Mouse (Mus musculus): ENCODE measurements around the gene Akt3. TPM values are rescaled to one million over a fixed set of nuclear protein-coding genes. Genes with fewer than 3 reads are reported as not detected.

Gene Akt3
- polyA plus RNA-seq, 2 experiments: 7.2 to 14.5 TPM

DNA sequence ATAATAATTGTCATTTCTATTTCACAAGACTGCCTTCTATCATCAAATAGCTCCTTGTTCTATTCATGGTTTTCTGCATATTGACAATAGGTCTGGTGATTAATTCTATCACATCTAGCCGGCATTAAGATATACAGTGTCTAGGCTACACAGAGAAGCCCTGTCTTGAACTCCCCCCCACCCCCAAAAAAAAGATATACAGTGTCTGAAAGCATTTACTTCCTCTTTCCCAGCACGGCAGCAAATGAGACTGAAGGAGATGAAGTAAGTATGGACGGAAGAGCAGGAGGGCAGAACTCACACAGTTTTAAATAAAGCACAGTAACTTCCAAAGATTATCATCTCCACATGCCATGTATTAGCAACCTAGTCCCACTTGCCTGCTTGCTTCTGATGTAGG, 168.5 kb downstream of the Akt3 start:
- no peak for TF ChIP-seq POLR2A (IDR thresholded peaks at IDR 0.05; ENCODE audit: borderline replicate concordance, extremely low read depth, insufficient read depth, insufficient read length)
- H3K27me3 ChIP-seq (ENCODE audit: control insufficient read depth, insufficient read depth, low read length): no peaks in the 10 kb centered on the region
- H3K36me3 ChIP-seq (ENCODE audit: control insufficient read depth, insufficient read depth, low read length): no peaks in the 10 kb centered on the region
- H3K4me1 ChIP-seq (ENCODE audit: control insufficient read depth, insufficient read depth, low read length): no peaks in the 10 kb centered on the region
- DNase-seq (ENCODE audit: low spot score) (no peak), ATAC-seq (ENCODE audit: low FRiP score, low read depth) (no peak)
- H3K4me3 ChIP-seq (replicated peaks; ENCODE audit: low read length): no peak overlapping the region
- no peak overlapping the region for H3K4me2 ChIP-seq (replicated peaks; ENCODE audit: low read depth, low read length, severe bottlenecking)
- 74% methylated on average over 3 of the region's 3 CpGs for WGBS
- H3K27ac ChIP-seq (replicated peaks; ENCODE audit: low read depth, low read length): no peak overlapping the region
- no peak overlapping the region for H3K9ac ChIP-seq (ENCODE audit: low read depth, low read length, severe bottlenecking)
- 0 out of 2 replicates have a peak, but pooled peaks cover 5% of the 10 kb centered on the region for H3K9me3 ChIP-seq (ENCODE audit: control insufficient read depth, low read length)

- ATAC-seq (ENCODE audit: low FRiP score, low read depth): no peak
- no peak for TF ChIP-seq POLR2A (IDR thresholded peaks at IDR 0.05; ENCODE audit: borderline replicate concordance, extremely low read depth, insufficient read depth, insufficient read length)
- Histone ChIP-seq H3K27me3 (ENCODE audit: control insufficient read depth, insufficient read depth, low read length) (no peaks in the 10 kb centered on the region), H3K4me2 (replicated peaks; ENCODE audit: low read depth, low read length, severe bottlenecking) (no peak overlapping the region), H3K4me3 (replicated peaks; ENCODE audit: low read length) (no peak overlapping the region), H3K9ac (ENCODE audit: low read depth, low read length, severe bottlenecking) (no peak overlapping the region), H3K27ac (replicated peaks; ENCODE audit: low read depth, low read length) (no peak overlapping the region), H3K36me3 (ENCODE audit: control insufficient read depth, insufficient read depth, low read length) (no peaks in the 10 kb centered on the region), H3K9me3 (ENCODE audit: control insufficient read depth, low read length) (0 out of 2 replicates have a peak, but pooled peaks cover 5% of the 10 kb centered on the region), H3K4me1 (ENCODE audit: control insufficient read depth, insufficient read depth, low read length) (no peaks in the 10 kb centered on the region)
- WGBS: 83% methylated on average over 4 of the region's 4 CpGs
- DNase-seq (ENCODE audit: low spot score): no peak
Measured at GRCm38 (mm10) chr1:177089048-177089447, 169.0 kb downstream of the Akt3 start.

DNA sequence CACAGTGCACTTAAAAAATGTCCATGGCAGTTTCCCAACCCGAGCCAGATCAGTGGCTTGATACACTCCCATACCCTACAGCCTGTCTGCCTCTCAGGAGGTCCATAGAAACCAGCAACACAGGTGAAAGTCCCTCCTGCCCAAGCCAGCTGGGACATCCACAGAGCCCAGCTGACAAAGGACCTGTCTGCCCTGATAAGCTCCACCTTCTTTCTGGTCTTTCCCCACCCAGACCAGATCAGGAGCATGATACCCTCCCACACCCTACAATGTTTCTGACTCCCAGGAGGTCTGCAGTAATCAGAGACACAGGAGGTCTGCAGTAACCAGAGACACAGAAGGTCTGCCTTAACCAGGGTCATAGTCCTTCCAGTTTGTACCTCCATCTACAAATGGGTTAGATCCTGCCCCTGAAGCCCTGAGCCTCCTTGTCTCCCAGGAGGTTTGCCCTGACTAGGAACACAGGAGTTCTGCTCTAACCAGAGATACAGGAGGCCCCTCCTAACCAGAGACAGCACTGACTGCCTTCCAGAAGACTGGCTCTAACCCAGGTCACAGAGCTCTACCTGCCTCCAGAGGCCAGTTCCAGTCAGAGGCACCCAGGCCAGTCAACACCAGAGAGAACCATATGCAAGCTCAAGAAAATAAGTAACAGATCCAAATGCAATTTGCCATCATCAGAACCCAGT, 175.9 kb downstream of the Akt3 start:
- DNase-seq (ENCODE audit: low spot score): no peak
- no peak overlapping the region for H3K27ac ChIP-seq (replicated peaks; ENCODE audit: low read depth, low read length)
- 0 out of 2 replicates have a peak, but pooled peaks cover 5% of the 10 kb centered on the region for H3K9me3 ChIP-seq (ENCODE audit: control insufficient read depth, low read length)
- no peak for ATAC-seq (ENCODE audit: low FRiP score, low read depth)
- no peaks in the 10 kb centered on the region; the same call in 1 of the 2 replicates for H3K36me3 ChIP-seq (ENCODE audit: control insufficient read depth, insufficient read depth, low read length)
- no peaks in the 10 kb centered on the region for H3K4me1 ChIP-seq (ENCODE audit: control insufficient read depth, insufficient read depth, low read length)
- no peak overlapping the region for H3K4me2 ChIP-seq (replicated peaks; ENCODE audit: low read depth, low read length, severe bottlenecking)
- TF ChIP-seq POLR2A (IDR thresholded peaks at IDR 0.05; ENCODE audit: borderline replicate concordance, extremely low read depth, insufficient read depth, insufficient read length): no peak
- H3K9ac ChIP-seq (ENCODE audit: low read depth, low read length, severe bottlenecking): no peak overlapping the region
- H3K4me3 ChIP-seq (replicated peaks; ENCODE audit: low read length): no peak overlapping the region
- 67% methylated on average over 1 of the region's 1 CpGs for WGBS
- H3K27me3 ChIP-seq (ENCODE audit: control insufficient read depth, insufficient read depth, low read length): no peaks in the 10 kb centered on the region

- no peak for TF ChIP-seq POLR2A (IDR thresholded peaks at IDR 0.05; ENCODE audit: borderline replicate concordance, extremely low read depth, insufficient read depth, insufficient read length)
- Histone ChIP-seq H3K4me1 (ENCODE audit: control insufficient read depth, insufficient read depth, low read length) (no peaks in the 10 kb centered on the region), H3K9me3 (ENCODE audit: control insufficient read depth, low read length) (no peaks in the 10 kb centered on the region), H3K9ac (ENCODE audit: low read depth, low read length, severe bottlenecking) (no peak overlapping the region), H3K27me3 (ENCODE audit: control insufficient read depth, insufficient read depth, low read length) (no peaks in the 10 kb centered on the region), H3K4me2 (replicated peaks; ENCODE audit: low read depth, low read length, severe bottlenecking) (no peak overlapping the region), H3K36me3 (ENCODE audit: control insufficient read depth, insufficient read depth, low read length) (no peaks in the 10 kb centered on the region; the same call in 1 of the 2 replicates), H3K27ac (replicated peaks; ENCODE audit: low read depth, low read length) (no peak overlapping the region), H3K4me3 (replicated peaks; ENCODE audit: low read length) (no peak overlapping the region)
- ATAC-seq (ENCODE audit: low FRiP score, low read depth) (no peak), DNase-seq (ENCODE audit: low spot score) (no peak)
- WGBS: 81% methylated on average over 2 of the region's 2 CpGs
Measured at GRCm38 (mm10) chr1:177069161-177069560, 188.8 kb downstream of the Akt3 start.

GRCm38 (mm10) chr1:177067123-177067646, 190.8 kb downstream of the Akt3 start:
- no peaks in the 10 kb centered on the region for H3K9me3 ChIP-seq (ENCODE audit: control insufficient read depth, low read length)
- no peak for TF ChIP-seq POLR2A (IDR thresholded peaks at IDR 0.05; ENCODE audit: borderline replicate concordance, extremely low read depth, insufficient read depth, insufficient read length)
- no peak overlapping the region for H3K9ac ChIP-seq (ENCODE audit: low read depth, low read length, severe bottlenecking)
- no peak overlapping the region for H3K4me3 ChIP-seq (replicated peaks; ENCODE audit: low read length)
- no peaks in the 10 kb centered on the region for H3K27me3 ChIP-seq (ENCODE audit: control insufficient read depth, insufficient read depth, low read length)
- H3K4me1 ChIP-seq (ENCODE audit: control insufficient read depth, insufficient read depth, low read length): no peaks in the 10 kb centered on the region
- H3K36me3 ChIP-seq (ENCODE audit: control insufficient read depth, insufficient read depth, low read length): peaks cover 1% of the 10 kb centered on the region
- H3K4me2 ChIP-seq (replicated peaks; ENCODE audit: low read depth, low read length, severe bottlenecking): no peak overlapping the region
- ATAC-seq (ENCODE audit: low FRiP score, low read depth): no peak
- WGBS: 56% methylated on average over 8 of the region's 8 CpGs
- H3K27ac ChIP-seq (replicated peaks; ENCODE audit: low read depth, low read length): no peak overlapping the region
- DNase-seq (ENCODE audit: low spot score): no peak
